Mouse (Mus musculus): ENCODE data around the gene Ddx27.

Gene Ddx27

DNA sequence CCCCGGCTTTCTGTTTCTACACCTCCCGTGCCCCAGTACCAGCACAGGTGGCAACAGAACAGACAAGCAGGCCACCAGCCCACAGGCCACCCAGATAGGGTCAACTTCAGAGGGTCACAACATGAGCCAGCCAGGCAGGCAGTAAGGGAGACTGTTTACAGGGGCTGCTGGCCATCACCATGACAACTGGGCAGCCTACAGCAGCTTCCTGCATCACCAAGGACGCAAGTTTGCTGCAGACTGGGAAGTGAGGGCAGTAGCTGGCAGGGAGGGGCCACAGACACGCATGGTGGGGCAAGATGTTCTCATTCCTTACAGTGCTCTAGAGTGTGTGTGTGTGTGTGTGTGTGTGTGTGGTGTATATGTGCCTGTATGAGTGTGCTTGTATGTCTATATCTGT, 66.6 kb downstream of the Ddx27 start:
- no peak for DNase-seq (ENCODE audit: low read depth, low spot score)

Data from R1 (cell line).